Mouse (Mus musculus): ENCODE measurements at regions not wholly inside any gene's neighbourhood (a gene's known extent, or its start where the extent isn't known, plus 50 kb on each side); places are given as distances from the start of the nearest gene placed in this dataset.

DNA sequence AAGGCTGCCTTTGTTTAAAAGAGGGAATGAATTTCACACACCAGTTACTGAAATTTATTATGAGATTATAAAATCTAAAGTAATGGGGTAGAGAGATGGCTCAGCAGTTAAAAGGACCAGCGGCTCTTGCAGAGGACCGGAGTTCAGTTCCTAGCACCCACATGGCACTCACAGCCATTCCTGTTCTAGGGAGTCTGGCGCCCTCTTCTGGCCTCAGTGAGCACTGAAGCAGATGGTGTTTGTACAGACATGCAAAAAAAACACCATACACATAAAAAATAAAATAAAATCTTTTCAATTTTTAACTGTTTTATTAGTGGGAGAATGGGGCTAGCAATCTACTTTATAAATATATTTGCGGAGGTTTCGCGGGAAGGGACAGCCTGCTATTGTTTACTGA is 112.3 kb upstream of the Supt20 start:
- no peak for TF ChIP-seq CTCF (IDR thresholded peaks at IDR 0.05; ENCODE audit: low read depth)
- no peak for TF ChIP-seq EP300 (IDR thresholded peaks at IDR 0.05; ENCODE audit: low read depth)
